Mouse (Mus musculus) stomach, embryonic 14.5 days (tissue): ENCODE results near the gene Mapk11. TPM values are rescaled to one million over a fixed set of nuclear protein-coding genes. Genes with fewer than 3 reads are reported as not detected.

Experiments used
- ATAC-seq: fragments of 200-750 bp; cut with Nextera tagmentation; 2 replicates; pipeline ENCODE4 v1.8.0; 2017; ENCODE audit warnings: low read depth, moderate TSS enrichment; ENCODE audit not compliant: insufficient number of reproducible peaks, insufficient read depth, low FRiP score
- H3K27ac ChIP-seq: fragments of 300-500 bp; sonication (generic); 2 replicates; pipeline ENCODE4 v1.5.1; 2014; ENCODE audit warnings: mild to moderate bottlenecking, low read length, moderate library complexity, mixed read lengths
- H3K27me3 ChIP-seq: fragments of 300-500 bp; sonication (generic); 2 replicates; pipeline ENCODE4 v1.6.1; 2014; ENCODE audit warnings: low read length, control low read depth, mixed read lengths; ENCODE audit not compliant: control insufficient read depth, insufficient read depth
- H3K36me3 ChIP-seq: fragments of 300-500 bp; sonication (generic); 2 replicates; pipeline ENCODE4 v1.6.1; 2014; ENCODE audit warnings: mild to moderate bottlenecking, control low read depth, low read length, moderate library complexity, mixed read lengths; ENCODE audit not compliant: control insufficient read depth, insufficient read depth
- H3K4me1 ChIP-seq: fragments of 300-500 bp; sonication (generic); 2 replicates; pipeline ENCODE4 v1.6.1; 2014; ENCODE audit warnings: low read length, control low read depth, mixed read lengths; ENCODE audit not compliant: control insufficient read depth, insufficient read depth
- H3K4me2 ChIP-seq: fragments of 300-500 bp; sonication (generic); replicated peaks from 2 replicates; pipeline ENCODE4 v1.6.1; 2014; ENCODE audit warnings: low read depth, low read length, control low read depth
- H3K4me3 ChIP-seq: fragments of 300-500 bp; sonication (generic); 2 replicates; pipeline ENCODE4 v1.5.1; 2014; ENCODE audit warnings: low read depth, low read length, control low read depth
- H3K9ac ChIP-seq: fragments of 300-500 bp; sonication (generic); replicated peaks from 2 replicates; pipeline ENCODE4 v1.6.1; 2014; ENCODE audit warnings: low read depth, mild to moderate bottlenecking, control low read depth, low read length, moderate library complexity, mixed read lengths
- H3K9me3 ChIP-seq: fragments of 300-500 bp; sonication (generic); 2 replicates; pipeline ENCODE4 v1.6.1; 2016; ENCODE audit warnings: low read depth, low read length, control low read depth; ENCODE audit not compliant: control insufficient read depth
- WGBS: fragments of 180-500 bp; shearing (Covaris S2); extraction: QIAGEN DNeasy Blood & Tissue Kit; methylation state at CpG from one replicate; pipeline ENCODE4 v1.1.7; 2014; 5-methylcytosine and 5-hydroxymethylcytosine counted together
- polyA plus RNA-seq: library from polyadenylated mRNA; unstranded; fragments of >200 nt; fragmentation: Nextera tagmentation; extraction: Ambion mirVana; gene quantifications from 2 replicates; pipeline ENCODE4 v1.2.1, GENCODE M21; 2014

Gene Mapk11
- polyA plus RNA-seq, 1 experiment from 2014 or later: 7.9 TPM

DNA sequence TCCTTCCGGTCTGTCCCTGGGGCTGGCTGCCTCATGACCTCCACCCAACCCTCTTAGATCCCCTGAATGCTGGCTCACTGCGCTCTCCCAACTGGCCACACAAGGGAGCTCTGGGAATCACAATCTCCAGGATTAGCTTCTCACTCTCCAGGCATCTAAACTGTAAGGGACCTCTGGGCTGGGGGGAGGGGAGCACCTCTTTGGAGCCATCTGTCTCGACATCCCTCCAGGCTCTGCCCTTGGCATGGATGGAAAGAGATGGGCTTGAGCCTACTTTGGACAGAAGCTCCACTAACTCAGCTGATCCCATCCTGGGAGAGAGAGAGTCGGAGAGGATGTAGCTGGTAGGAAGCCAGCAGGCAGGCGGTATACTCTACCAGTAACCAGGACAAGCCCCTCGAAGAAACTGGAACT, 32.9 kb upstream of the Mapk11 start:
- Histone ChIP-seq H3K9me3 (no peaks in the 10 kb centered on the region), H3K27me3 (no peaks in the 10 kb centered on the region), H3K4me1 (peaks cover 27% of the 10 kb centered on the region), H3K9ac (no peak overlapping the region), H3K4me3 (no peak overlapping the region), H3K4me2 (no peak overlapping the region), H3K27ac (peak overlapping the region; percentile 59), H3K36me3 (no peaks in the 10 kb centered on the region)
- no peak for ATAC-seq
- 29% methylated on average over 6 of the region's 6 CpGs for WGBS

DNA sequence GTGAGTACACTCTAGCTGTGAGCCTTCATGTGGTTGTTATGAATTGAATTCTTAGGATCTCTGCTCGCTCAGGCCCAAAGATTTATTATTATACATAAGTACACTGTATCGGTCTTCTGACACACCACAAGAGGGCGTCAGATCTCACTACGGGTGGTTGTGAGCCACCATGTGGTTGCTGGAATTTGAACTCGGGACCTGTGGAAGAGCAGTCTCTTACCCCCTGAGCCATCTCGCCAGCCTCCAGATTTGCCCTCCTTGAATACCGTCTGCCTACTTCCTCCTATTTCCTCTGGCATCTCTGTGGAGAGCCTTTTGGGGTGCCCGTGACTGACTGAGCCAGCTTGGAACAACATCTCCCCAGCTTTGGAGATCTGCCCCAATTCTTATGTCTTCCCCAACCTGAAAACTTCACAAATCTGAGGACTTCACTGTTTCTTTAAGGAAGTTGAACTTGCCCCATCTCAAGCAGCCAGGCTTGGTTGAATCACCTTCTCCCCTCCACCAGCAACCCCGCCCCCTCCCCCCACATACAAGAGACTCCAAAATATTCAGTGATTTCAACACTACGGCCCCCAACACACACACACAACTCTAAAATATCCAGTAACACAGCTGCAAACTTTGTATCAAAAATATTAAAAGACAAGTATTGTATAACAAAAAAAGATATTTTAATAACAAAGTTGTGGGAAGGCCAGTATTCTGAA, 32.3 kb upstream of the Mapk11 start:
- Histone ChIP-seq H3K9me3 (no peaks in the 10 kb centered on the region), H3K9ac (no peak overlapping the region), H3K4me3 (peak overlapping the region; percentile 78), H3K27ac (peak overlapping the region; percentile 59; the same call in 1 of the 2 replicates), H3K4me1 (peaks cover 34% of the 10 kb centered on the region), H3K36me3 (no peaks in the 10 kb centered on the region), H3K4me2 (peak overlapping the region; percentile 61), H3K27me3 (no peaks in the 10 kb centered on the region)
- ATAC-seq: no peak
- WGBS: 63% methylated on average over 10 of the region's 10 CpGs

DNA sequence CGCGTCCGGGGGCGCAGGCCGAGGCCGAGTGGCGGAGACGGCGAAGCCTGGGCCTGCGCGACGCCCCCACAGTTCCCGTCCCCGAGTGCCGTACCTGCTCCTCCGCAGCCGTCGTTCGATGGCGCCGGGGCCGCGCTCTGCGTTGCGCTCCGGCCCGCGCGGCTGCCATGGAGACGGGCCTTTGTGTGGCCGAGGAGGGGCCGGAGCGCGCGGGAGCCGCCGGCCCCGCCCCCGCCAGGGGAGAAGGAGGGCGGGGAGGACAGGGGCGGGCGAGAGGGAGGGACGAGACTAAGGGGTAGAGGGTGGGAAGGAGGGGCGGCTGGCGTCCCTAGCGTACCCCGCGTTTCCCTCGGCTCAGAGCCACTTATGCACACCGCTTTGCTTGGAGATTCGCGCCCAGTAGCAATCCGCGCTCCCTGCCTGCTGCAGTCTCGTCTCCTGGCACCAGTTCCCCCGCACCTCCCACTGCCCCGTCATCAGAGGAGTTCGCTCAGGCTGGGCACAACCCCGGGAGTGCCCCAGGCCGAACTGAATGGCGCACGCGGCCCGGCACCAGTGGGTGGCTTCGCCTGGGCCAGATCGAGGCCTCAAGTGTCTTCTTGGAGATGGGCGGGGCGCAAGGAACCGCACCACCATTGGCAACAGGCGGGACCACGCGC, 31.3 kb upstream of the Mapk11 start, which contains the start of gene Plxnb2:
Gene Plxnb2 (minus strand): TSS at position 218 of the 659 bp plus-strand sequence.
- WGBS: under 1% methylated on average over 60 of the region's 72 CpGs
- H3K36me3 ChIP-seq: no peaks in the 10 kb centered on the region
- peak within 1 kb of the TSS; percentile 86 for H3K27ac ChIP-seq
- H3K4me2 ChIP-seq: peak within 1 kb of the TSS; percentile 61
- no peaks in the 10 kb centered on the region for H3K9me3 ChIP-seq
- ATAC-seq: peak; percentile 87
- H3K9ac ChIP-seq: peak within 1 kb of the TSS; percentile 87
- H3K4me3 ChIP-seq: peak within 1 kb of the TSS; percentile 78
- H3K27me3 ChIP-seq: no peaks in the 10 kb centered on the region
- H3K4me1 ChIP-seq: peaks cover 42% of the 10 kb centered on the region

DNA sequence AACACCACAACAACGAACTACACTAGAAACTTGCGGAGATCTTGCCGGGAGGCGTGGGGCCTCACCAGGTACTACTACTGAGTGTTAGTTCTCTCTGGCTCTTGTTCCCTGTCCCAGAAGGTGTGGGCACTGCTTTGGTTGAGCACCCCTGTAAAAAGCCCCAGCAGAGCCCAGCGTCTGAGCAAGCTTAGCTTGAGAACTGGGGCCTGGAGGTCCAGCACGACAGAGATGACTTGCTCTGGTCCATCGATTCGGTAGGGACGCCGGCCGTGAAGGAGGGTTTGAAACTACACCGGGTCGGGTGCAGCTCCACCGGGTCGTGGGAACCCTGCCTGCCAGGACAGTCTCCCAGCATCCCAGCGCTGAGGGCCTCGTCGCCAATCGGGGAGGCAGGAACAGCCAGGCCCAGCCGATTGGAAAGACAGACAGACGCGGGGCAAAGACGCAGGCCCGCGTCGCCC, 30.7 kb upstream of the Mapk11 start:
- Histone ChIP-seq H3K4me2 (peak overlapping the region; percentile 61), H3K9ac (peak overlapping the region; percentile 87), H3K9me3 (no peaks in the 10 kb centered on the region), H3K4me1 (peaks cover 48% of the 10 kb centered on the region), H3K27ac (peak overlapping the region; percentile 86), H3K4me3 (peak overlapping the region; percentile 78), H3K36me3 (no peaks in the 10 kb centered on the region), H3K27me3 (no peaks in the 10 kb centered on the region)
- 0% methylated on average over 26 of the region's 26 CpGs for WGBS
- ATAC-seq: no peak

DNA sequence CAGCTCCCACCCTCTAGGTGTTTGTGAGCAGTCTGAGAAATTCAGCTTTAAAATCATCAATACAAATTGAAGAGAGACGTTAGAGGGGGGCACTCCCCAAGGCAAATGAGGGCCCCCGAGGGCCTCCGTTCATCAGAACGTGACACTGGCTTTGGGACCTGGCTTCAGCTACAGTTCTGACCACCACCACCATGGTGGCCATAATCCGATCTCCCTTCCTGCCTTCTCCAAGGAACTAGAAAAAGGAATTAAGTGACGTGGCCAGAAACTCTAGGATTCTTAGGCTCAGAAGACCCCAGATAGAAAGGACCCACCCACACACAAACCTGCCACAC, 30.2 kb upstream of the Mapk11 start:
- Histone ChIP-seq H3K4me3 (peak overlapping the region; percentile 78), H3K9me3 (no peaks in the 10 kb centered on the region), H3K4me2 (peak overlapping the region; percentile 61), H3K27ac (peak overlapping the region; percentile 86), H3K27me3 (no peaks in the 10 kb centered on the region), H3K9ac (peak overlapping the region; percentile 87), H3K4me1 (peaks cover 53% of the 10 kb centered on the region), H3K36me3 (no peaks in the 10 kb centered on the region)
- 4% methylated on average over 6 of the region's 6 CpGs for WGBS
- no peak for ATAC-seq

DNA sequence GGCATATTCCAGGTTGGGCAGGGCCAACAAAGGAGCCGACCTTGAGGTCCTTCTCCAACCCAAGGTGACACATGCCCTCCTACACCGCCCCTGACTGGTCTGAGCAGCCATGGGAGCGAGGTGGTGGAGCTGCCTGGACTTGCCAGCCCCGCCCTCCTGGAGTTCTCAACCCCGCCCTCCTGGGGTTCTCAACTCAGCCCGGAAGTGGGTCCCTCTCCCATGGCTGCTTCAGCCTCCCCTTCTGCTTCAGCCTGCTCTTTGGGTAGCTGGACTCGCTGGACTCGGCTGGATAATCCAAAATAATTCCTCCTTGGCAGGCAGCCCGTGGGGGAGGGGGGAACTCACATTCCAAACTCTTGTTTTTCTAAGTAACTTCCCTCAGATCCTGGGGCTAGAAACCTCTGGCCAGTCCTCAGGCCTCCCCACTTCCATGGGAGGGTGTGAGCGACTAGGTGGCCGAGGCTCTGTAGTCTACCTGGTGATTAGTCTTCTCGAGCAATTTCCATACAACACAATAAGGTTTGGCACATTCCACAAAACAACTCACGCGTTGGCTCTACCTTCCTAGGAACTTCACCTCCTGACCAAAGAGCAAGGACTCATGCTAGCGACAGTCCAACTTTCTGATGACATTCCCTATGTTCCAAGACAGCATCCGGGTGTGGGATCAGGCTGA, 29.7 kb upstream of the Mapk11 start:
- peak; percentile 63 for ATAC-seq
- peaks cover 58% of the 10 kb centered on the region for H3K4me1 ChIP-seq
- peak overlapping the region; percentile 87; the same call in 1 of the 2 replicates for H3K9ac ChIP-seq
- no peaks in the 10 kb centered on the region for H3K9me3 ChIP-seq
- H3K4me2 ChIP-seq: peak overlapping the region; percentile 61
- H3K4me3 ChIP-seq: peak overlapping the region; percentile 78
- peak overlapping the region; percentile 86; the same call in 1 of the 2 replicates for H3K27ac ChIP-seq
- 2% methylated on average over 16 of the region's 16 CpGs for WGBS
- no peaks in the 10 kb centered on the region for H3K27me3 ChIP-seq
- H3K36me3 ChIP-seq: no peaks in the 10 kb centered on the region

DNA sequence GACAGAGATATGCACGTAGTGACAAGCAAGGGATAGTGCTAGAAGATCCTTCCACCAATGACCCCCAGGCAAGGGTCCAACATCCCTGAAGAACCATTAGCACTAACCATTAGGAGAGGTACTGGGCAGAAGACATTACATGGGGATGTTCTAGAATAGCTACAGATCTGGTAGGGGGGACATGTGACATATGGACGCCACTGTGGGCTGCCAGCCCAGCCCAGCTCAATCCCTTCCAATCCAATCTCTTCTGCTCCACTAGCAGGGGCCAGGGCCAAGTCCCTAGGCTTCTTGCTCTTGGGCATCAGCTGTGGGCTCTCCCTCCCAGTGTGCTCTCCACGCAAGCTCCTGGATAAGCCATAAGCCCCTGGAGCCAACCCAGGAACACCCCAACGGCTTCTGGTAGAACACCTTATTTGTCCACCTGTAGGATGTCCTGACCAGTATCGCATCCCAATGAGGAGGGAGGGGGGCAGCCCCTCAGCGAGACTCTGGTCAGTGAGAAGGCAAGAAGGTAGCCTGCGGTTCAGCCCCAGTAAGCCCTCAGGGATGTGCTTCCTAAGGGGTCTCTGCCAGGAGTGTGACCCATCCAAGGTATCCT, 28.9 kb upstream of the Mapk11 start:
- Histone ChIP-seq H3K4me3 (peak overlapping the region; percentile 78), H3K27ac (peak overlapping the region; percentile 86; the same call in 1 of the 2 replicates), H3K4me1 (peaks cover 65% of the 10 kb centered on the region), H3K27me3 (no peaks in the 10 kb centered on the region), H3K36me3 (no peaks in the 10 kb centered on the region), H3K4me2 (peak overlapping the region; percentile 61), H3K9me3 (no peaks in the 10 kb centered on the region), H3K9ac (0 out of 2 replicates have a peak overlapping the region, but pooled peaks have one; percentile 25)
- no peak for ATAC-seq
- 66% methylated on average over 7 of the region's 7 CpGs for WGBS
